8 mouse cellular contexts compared by ENCODE assay signal in genomic region chr11:116827534-116828165, GRCm38 (mm10). TPM values are rescaled to one million over a fixed set of nuclear protein-coding genes. Genes with fewer than 3 reads are reported as not detected.
DNase-seq lines count a peak whose midpoint lies in the region; ATAC-seq and TF ChIP-seq lines count a peak whose summit lies in the region.

Gene Mxra7, minus strand, starts transcription at chr11:116828046.

- POLR2A ChIA-PET in Patski (lab: Charles Lee): interaction anchor here (0.7 to 5.7 kb wide), 6 partner anchors 9 to 17 kb away, joined by 3 to 38 read pairs (median 4); partner anchors contain the start of genes Jmjd6 and Mettl23

- H3K9me3 ChIP-seq in forebrain, postnatal 0 days (ENCODE audit: low read length): no peaks in the 10 kb centered on the region
- H3K9me3 ChIP-seq in hindbrain, embryonic 10.5 days: no peaks in the 10 kb centered on the region

- H3K36me3 ChIP-seq in forebrain, postnatal 0 days (ENCODE audit: insufficient read depth): peaks cover under 1% of the 10 kb centered on the region; the same call in 1 of the 2 replicates
- peaks cover 19% of the 10 kb centered on the region for H3K36me3 ChIP-seq in hindbrain, embryonic 10.5 days

- no peaks in the 10 kb centered on the region for H3K27me3 ChIP-seq in Patski
- H3K27me3 ChIP-seq in forebrain, postnatal 0 days (ENCODE audit: insufficient read depth, low read length): no peaks in the 10 kb centered on the region
- H3K27me3 ChIP-seq in hindbrain, embryonic 10.5 days (ENCODE audit: insufficient read depth, poor library complexity, severe bottlenecking): no peaks in the 10 kb centered on the region

- in situ Hi-C loops in Patski (cut with MboI; ENCODE audit: low pct_unique_long_range_greater_than_20kb): no loop called here

- CTCF ChIA-PET in Patski (lab: Charles Lee): interaction anchor here (1.3 to 1.8 kb wide), 3 partner anchors 10 to 157 kb away, joined by 3 to 5 read pairs (median 4); no protein-coding TSS in a partner anchor

- DNase-seq in Patski (ENCODE audit: low read depth, low spot score): no peak
- DNase-seq in cerebellum, adult 11-12 months: peak; percentile 65
- DNase-seq in forebrain, postnatal 0 days: peak; percentile 68
- DNase-seq in hindbrain, embryonic 10.5 days (ENCODE audit: low spot score): peak; percentile 84
- peak; percentile 36 to 62 for DNase-seq in layer of hippocampus, postnatal 36 days
- peak; percentile 90 for DNase-seq in lung, postnatal 4 days
- peak; percentile 60 for DNase-seq in right cerebral cortex, postnatal 25 days

- no peak within 1 kb of the TSS for H3K27ac ChIP-seq in forebrain, postnatal 0 days (ENCODE audit: low read depth, low read length)
- peak within 1 kb of the TSS; percentile 94 for H3K27ac ChIP-seq in hindbrain, embryonic 10.5 days

- peak within 1 kb of the TSS; percentile 62 for H3K9ac ChIP-seq in forebrain, postnatal 0 days

- peak within 1 kb of the TSS; percentile 53 for H3K4me3 ChIP-seq in forebrain, postnatal 0 days (ENCODE audit: low read depth, low read length)
- peak within 1 kb of the TSS; percentile 85 for H3K4me3 ChIP-seq in hindbrain, embryonic 10.5 days

- peaks cover 2% of the 10 kb centered on the region; the same call in 1 of the 2 replicates for H3K4me1 ChIP-seq in forebrain, postnatal 0 days (ENCODE audit: insufficient read depth)
- H3K4me1 ChIP-seq in hindbrain, embryonic 10.5 days (replicated peaks): peaks cover 57% of the 10 kb centered on the region

- no peak for TF ChIP-seq CTCF in Patski (IDR thresholded peaks at IDR 0.05)
- TF ChIP-seq CTCF in forebrain, postnatal 0 days (IDR thresholded peaks at IDR 0.05; ENCODE audit: low read depth): no peak

- peak within 1 kb of the TSS; percentile 92 for H3K4me2 ChIP-seq in forebrain, postnatal 0 days (ENCODE audit: low read depth)

- ATAC-seq in Patski: peak; percentile 59
- peak; percentile 62 for ATAC-seq in forebrain, postnatal 0 days
- no peak for ATAC-seq in erythroid progenitor cell, adult 5-6 weeks (replicated peaks; ENCODE audit: low FRiP score, poor library complexity, severe bottlenecking)

- WGBS in forebrain, postnatal 0 days: 3% methylated on average over 65 of the region's 71 CpGs
- under 1% methylated on average over 71 of the region's 71 CpGs for WGBS in hindbrain, embryonic 10.5 days

RNA-seq across cellular contexts. Expression of gene Mxra7, which starts in this region (rescaled TPM):
- 116 TPM for polyA plus RNA-seq in Patski (2021)
- 9.8 TPM in 2 replicates for total RNA-seq in forebrain, postnatal 0 days (2014; rRNA removed)
- polyA plus RNA-seq in forebrain, postnatal 0 days (2015; fragmentation: Nextera tagmentation; extraction: Ambion mirVana): 11.7 and 16.0 TPM in 2 replicates
- polyA plus RNA-seq in hindbrain, embryonic 10.5 days (2016; fragmentation: Nextera tagmentation; extraction: Ambion mirVana): 30.6 and 71.7 TPM in 2 replicates
- 10 to 100 TPM; 22.3 to 22.6 TPM for total RNA-seq in layer of hippocampus, postnatal 36 days (2021)
- not detected in 2 replicates for total RNA-seq in erythroid progenitor cell, adult 5-6 weeks (2015; ENCODE audit: low replicate concordance)
- 0.13 TPM in 1 of 2 replicates, not detected in the other for total RNA-seq in erythroid progenitor cell, adult 5-6 weeks (2017; ENCODE audit: low replicate concordance)
